Mouse (Mus musculus): ENCODE results near the gene Mrpl18. TPM values are rescaled to one million over a fixed set of nuclear protein-coding genes. Genes with fewer than 3 reads are reported as not detected.

The Mrpl18 gene
- polyA plus RNA-seq, 1 experiment: 32.3 TPM

- no peak overlapping the region for H3K4me3 ChIP-seq (ENCODE audit: control insufficient read depth, low read depth, low read length)
- TF ChIP-seq POLR2A (IDR thresholded peaks at IDR 0.05; ENCODE audit: control insufficient read depth, low read depth, low read length): no peak
- TF ChIP-seq CTCF (IDR thresholded peaks at IDR 0.05; ENCODE audit: control insufficient read depth, insufficient read depth, insufficient replicate concordance, low read depth, low read length): no peak
- H3K4me1 ChIP-seq (ENCODE audit: control insufficient read depth, insufficient read depth, low read length): no peaks in the 10 kb centered on the region
- H3K36me3 ChIP-seq (ENCODE audit: control insufficient read depth, insufficient read depth, low read length): no peaks in the 10 kb centered on the region; the same call in 1 of the 2 replicates
- H3K27me3 ChIP-seq (ENCODE audit: control insufficient read depth, insufficient read depth, low read length): no peaks in the 10 kb centered on the region
- H3K27ac ChIP-seq (ENCODE audit: control insufficient read depth, insufficient read depth, low read depth, low read length): no peak overlapping the region
Measured at GRCm38 (mm10) chr17:12897674-12898073, 18.5 kb downstream of the Mrpl18 start.

GRCm38 (mm10) chr17:12892033-12892432 is 24.1 kb downstream of the Mrpl18 start:
- Histone ChIP-seq H3K36me3 (ENCODE audit: control insufficient read depth, insufficient read depth, low read length) (no peaks in the 10 kb centered on the region; the same call in 1 of the 2 replicates), H3K4me3 (ENCODE audit: control insufficient read depth, low read depth, low read length) (no peak overlapping the region), H3K27ac (ENCODE audit: control insufficient read depth, insufficient read depth, low read depth, low read length) (no peak overlapping the region), H3K4me1 (ENCODE audit: control insufficient read depth, insufficient read depth, low read length) (no peaks in the 10 kb centered on the region), H3K27me3 (ENCODE audit: control insufficient read depth, insufficient read depth, low read length) (no peaks in the 10 kb centered on the region)
- no peak for TF ChIP-seq POLR2A (IDR thresholded peaks at IDR 0.05; ENCODE audit: control insufficient read depth, low read depth, low read length)
- TF ChIP-seq CTCF (IDR thresholded peaks at IDR 0.05; ENCODE audit: control insufficient read depth, insufficient read depth, insufficient replicate concordance, low read depth, low read length): no peak

GRCm38 (mm10) chr17:12891054-12891453 is 25.1 kb downstream of the Mrpl18 start:
- Histone ChIP-seq H3K27me3 (ENCODE audit: control insufficient read depth, insufficient read depth, low read length) (no peaks in the 10 kb centered on the region), H3K4me3 (ENCODE audit: control insufficient read depth, low read depth, low read length) (no peak overlapping the region), H3K27ac (ENCODE audit: control insufficient read depth, insufficient read depth, low read depth, low read length) (no peak overlapping the region), H3K4me1 (ENCODE audit: control insufficient read depth, insufficient read depth, low read length) (no peaks in the 10 kb centered on the region), H3K36me3 (ENCODE audit: control insufficient read depth, insufficient read depth, low read length) (no peaks in the 10 kb centered on the region; the same call in 1 of the 2 replicates)
- TF ChIP-seq POLR2A (IDR thresholded peaks at IDR 0.05; ENCODE audit: control insufficient read depth, low read depth, low read length): no peak
- TF ChIP-seq CTCF (IDR thresholded peaks at IDR 0.05; ENCODE audit: control insufficient read depth, insufficient read depth, insufficient replicate concordance, low read depth, low read length): no peak

- no peaks in the 10 kb centered on the region for H3K4me1 ChIP-seq (ENCODE audit: control insufficient read depth, insufficient read depth, low read length)
- H3K27ac ChIP-seq (ENCODE audit: control insufficient read depth, insufficient read depth, low read depth, low read length): no peak overlapping the region
- TF ChIP-seq POLR2A (IDR thresholded peaks at IDR 0.05; ENCODE audit: control insufficient read depth, low read depth, low read length) (no peak), CTCF (IDR thresholded peaks at IDR 0.05; ENCODE audit: control insufficient read depth, insufficient read depth, insufficient replicate concordance, low read depth, low read length) (no peak)
Measured at GRCm38 (mm10) chr17:12887021-12887775, 28.9 kb downstream of the Mrpl18 start.

GRCm38 (mm10) chr17:12886620-12887019 is 29.5 kb downstream of the Mrpl18 start:
- H3K4me3 ChIP-seq (ENCODE audit: control insufficient read depth, low read depth, low read length): no peak overlapping the region
- H3K36me3 ChIP-seq (ENCODE audit: control insufficient read depth, insufficient read depth, low read length): no peaks in the 10 kb centered on the region; the same call in 1 of the 2 replicates
- H3K27me3 ChIP-seq (ENCODE audit: control insufficient read depth, insufficient read depth, low read length): no peaks in the 10 kb centered on the region
- no peak for TF ChIP-seq CTCF (IDR thresholded peaks at IDR 0.05; ENCODE audit: control insufficient read depth, insufficient read depth, insufficient replicate concordance, low read depth, low read length)
- no peak for TF ChIP-seq POLR2A (IDR thresholded peaks at IDR 0.05; ENCODE audit: control insufficient read depth, low read depth, low read length)
- no peak overlapping the region for H3K27ac ChIP-seq (ENCODE audit: control insufficient read depth, insufficient read depth, low read depth, low read length)
- H3K4me1 ChIP-seq (ENCODE audit: control insufficient read depth, insufficient read depth, low read length): no peaks in the 10 kb centered on the region

More at GRCm38 (mm10) chr17:12887021-12887775, 28.9 kb downstream of the Mrpl18 start:
- Histone ChIP-seq H3K4me3 (ENCODE audit: control insufficient read depth, low read depth, low read length) (no peak overlapping the region), H3K36me3 (ENCODE audit: control insufficient read depth, insufficient read depth, low read length) (no peaks in the 10 kb centered on the region; the same call in 1 of the 2 replicates), H3K27me3 (ENCODE audit: control insufficient read depth, insufficient read depth, low read length) (no peaks in the 10 kb centered on the region)

- Histone ChIP-seq H3K27ac (ENCODE audit: control insufficient read depth, insufficient read depth, low read depth, low read length) (no peak overlapping the region), H3K36me3 (ENCODE audit: control insufficient read depth, insufficient read depth, low read length) (no peaks in the 10 kb centered on the region), H3K4me1 (ENCODE audit: control insufficient read depth, insufficient read depth, low read length) (peaks cover 2% of the 10 kb centered on the region; the same call in 1 of the 2 replicates), H3K4me3 (ENCODE audit: control insufficient read depth, low read depth, low read length) (no peak overlapping the region), H3K27me3 (ENCODE audit: control insufficient read depth, insufficient read depth, low read length) (no peaks in the 10 kb centered on the region)
- TF ChIP-seq CTCF (IDR thresholded peaks at IDR 0.05; ENCODE audit: control insufficient read depth, insufficient read depth, insufficient replicate concordance, low read depth, low read length): no peak
- no peak for TF ChIP-seq POLR2A (IDR thresholded peaks at IDR 0.05; ENCODE audit: control insufficient read depth, low read depth, low read length)
Measured at GRCm38 (mm10) chr17:12881216-12881615, 34.9 kb downstream of the Mrpl18 start.

GRCm38 (mm10) chr17:12880178-12880577 is 36.0 kb downstream of the Mrpl18 start:
- H3K36me3 ChIP-seq (ENCODE audit: control insufficient read depth, insufficient read depth, low read length): no peaks in the 10 kb centered on the region
- no peaks in the 10 kb centered on the region for H3K27me3 ChIP-seq (ENCODE audit: control insufficient read depth, insufficient read depth, low read length)
- H3K4me3 ChIP-seq (ENCODE audit: control insufficient read depth, low read depth, low read length): peak overlapping the region; percentile 47
- peak; percentile 63; the same call in 1 of the 2 replicates for TF ChIP-seq CTCF (IDR thresholded peaks at IDR 0.05; ENCODE audit: control insufficient read depth, insufficient read depth, insufficient replicate concordance, low read depth, low read length)
- TF ChIP-seq POLR2A (IDR thresholded peaks at IDR 0.05; ENCODE audit: control insufficient read depth, low read depth, low read length): no peak
- H3K27ac ChIP-seq (ENCODE audit: control insufficient read depth, insufficient read depth, low read depth, low read length): no peak overlapping the region
- peaks cover 2% of the 10 kb centered on the region; the same call in 1 of the 2 replicates for H3K4me1 ChIP-seq (ENCODE audit: control insufficient read depth, insufficient read depth, low read length)

All from testis, adult 2 months (tissue).